In the genomic region with DNA sequence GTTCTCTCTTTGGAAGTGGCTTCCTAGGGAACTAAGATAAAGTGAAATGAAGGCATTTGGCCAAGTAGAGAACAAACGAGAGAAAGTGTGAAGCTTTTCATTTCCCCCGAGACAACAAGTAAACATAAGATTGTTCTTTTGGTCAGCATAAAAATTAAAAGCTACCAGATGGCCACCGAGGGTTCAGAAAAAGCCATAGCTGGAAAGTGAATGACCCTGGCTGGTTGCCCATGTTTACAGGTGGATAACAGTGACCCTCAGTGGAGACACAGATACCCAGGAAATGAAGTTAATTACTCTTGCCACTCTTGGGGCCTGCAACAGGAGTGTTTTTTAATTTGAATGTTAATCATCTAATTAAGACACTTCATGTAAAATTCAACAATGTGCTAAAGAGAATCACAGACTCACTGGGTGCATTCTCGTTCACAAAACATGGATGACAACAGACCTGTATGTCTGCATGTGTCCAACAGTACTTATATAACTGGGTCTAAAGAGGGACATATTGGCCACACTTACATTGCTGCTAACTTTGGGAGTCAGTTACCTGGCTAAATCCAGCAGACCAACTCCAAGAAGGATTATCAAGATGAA, we compare ENCODE assay signal across 26 mouse cellular contexts. TPM values are rescaled to one million over a fixed set of nuclear protein-coding genes. Genes with fewer than 3 reads are reported as not detected.
A peak's percentile ranks its signal among the peaks of the same experiment; 100 is the strongest.
DNase-seq lines count a peak whose midpoint lies in the region; ATAC-seq and TF ChIP-seq lines count a peak whose summit lies in the region.
"Had no signal": no experiment of that assay in that cellular context is flagged by ENCODE, and none has a peak within 500 bp of the region (broad histone marks: within the 10 kb centered on the region; RNA-seq: fewer than 3 reads in every experiment).

No protein-coding gene starts in this region.

- H3K9ac ChIP-seq in hindbrain, embryonic 14.5 days: no peak overlapping the region
- no peak overlapping the region for H3K9ac ChIP-seq in hindbrain, embryonic 11.5 days (ENCODE audit: low read depth, low read length)
- H3K9ac ChIP-seq in kidney, embryonic 16.5 days (replicated peaks; ENCODE audit: low read length): no peak overlapping the region
- H3K9ac ChIP-seq: liver, postnatal 0 days had no signal

- H3K36me3 ChIP-seq in hindbrain, embryonic 14.5 days (replicated peaks; ENCODE audit: control insufficient read depth, insufficient read depth): no peaks in the 10 kb centered on the region
- H3K36me3 ChIP-seq in hindbrain, embryonic 11.5 days (ENCODE audit: control insufficient read depth, insufficient read depth, low read length): no peaks in the 10 kb centered on the region
- no peaks in the 10 kb centered on the region for H3K36me3 ChIP-seq in kidney, embryonic 16.5 days (ENCODE audit: insufficient read depth, low read length)
- H3K36me3 ChIP-seq: heart, embryonic 10.5 days had no signal

- TF ChIP-seq CTCF in layer of hippocampus, adult 2 months (conservative IDR thresholded peaks at IDR 0.05): no peak

- no peaks in the 10 kb centered on the region for H3K4me1 ChIP-seq in hindbrain, embryonic 14.5 days (replicated peaks; ENCODE audit: control insufficient read depth, insufficient read depth, low read length)
- no peaks in the 10 kb centered on the region for H3K4me1 ChIP-seq in hindbrain, embryonic 11.5 days (replicated peaks; ENCODE audit: control insufficient read depth, insufficient read depth, low read length)
- H3K4me1 ChIP-seq in kidney, embryonic 16.5 days (ENCODE audit: insufficient read depth, low read length): no peaks in the 10 kb centered on the region
- H3K4me1 ChIP-seq: heart, embryonic 10.5 days had no signal

- 55% methylated on average over 4 of the region's 4 CpGs for WGBS in hindbrain, embryonic 14.5 days
- WGBS in hindbrain, embryonic 11.5 days: 75% methylated on average over 4 of the region's 4 CpGs
- 52% methylated on average over 4 of the region's 4 CpGs for WGBS in kidney, embryonic 16.5 days

- no peaks in the 10 kb centered on the region for H3K9me3 ChIP-seq in hindbrain, embryonic 14.5 days (ENCODE audit: control insufficient read depth, low read length)
- no peaks in the 10 kb centered on the region for H3K9me3 ChIP-seq in hindbrain, embryonic 11.5 days (ENCODE audit: control insufficient read depth, low read length)
- no peaks in the 10 kb centered on the region for H3K9me3 ChIP-seq in kidney, embryonic 16.5 days (ENCODE audit: low read length)
- H3K9me3 ChIP-seq: heart, embryonic 10.5 days had no signal

- H3K4me2 ChIP-seq in hindbrain, embryonic 14.5 days (replicated peaks): no peak overlapping the region
- H3K4me2 ChIP-seq in hindbrain, embryonic 11.5 days (replicated peaks; ENCODE audit: low read depth, low read length): no peak overlapping the region
- H3K4me2 ChIP-seq in kidney, embryonic 16.5 days (replicated peaks; ENCODE audit: low read depth, low read length): no peak overlapping the region

- peak; percentile 30 for DNase-seq in hindbrain, embryonic 14.5 days (ENCODE audit: low spot score)
- no peak for DNase-seq in hindbrain, embryonic 11.5 days (ENCODE audit: low spot score)
- peak; percentile 8 for DNase-seq in right cerebral cortex, postnatal 4 days
- DNase-seq in right cerebral cortex, adult 18-20 months: no peak
- peak; percentile 82 to 86 for DNase-seq in cerebellum, postnatal 10 days
- no peak for DNase-seq in layer of hippocampus, adult 2 months (ENCODE audit: low spot score in 2 of 2)
- DNase-seq: gastrocnemius, postnatal 36 days; heart, postnatal 14 days; kidney, adult 9 months; kidney, postnatal 4 days; liver; liver, postnatal 0 days; lung, postnatal 14 days had no signal

- no peak; the same call in 1 of the 2 replicates for ATAC-seq in hindbrain, embryonic 14.5 days (ENCODE audit: low FRiP score)
- no peak for ATAC-seq in hindbrain, embryonic 11.5 days (ENCODE audit: low FRiP score)
- no peak for ATAC-seq in kidney, embryonic 16.5 days (ENCODE audit: low FRiP score, low TSS enrichment)
- ATAC-seq: liver, postnatal 0 days had no signal

- H3K27ac ChIP-seq in hindbrain, embryonic 14.5 days: no peak overlapping the region
- no peak overlapping the region for H3K27ac ChIP-seq in hindbrain, embryonic 11.5 days (ENCODE audit: low read depth, low read length)
- no peak overlapping the region for H3K27ac ChIP-seq in kidney, embryonic 16.5 days (ENCODE audit: low read length)
- no peak overlapping the region for H3K27ac ChIP-seq in layer of hippocampus, adult 2 months
- H3K27ac ChIP-seq: heart, embryonic 10.5 days had no signal

- H3K27me3 ChIP-seq in hindbrain, embryonic 14.5 days (ENCODE audit: control insufficient read depth, insufficient read depth, low read length): no peaks in the 10 kb centered on the region
- H3K27me3 ChIP-seq in hindbrain, embryonic 11.5 days (ENCODE audit: control insufficient read depth, insufficient read depth, low read length): no peaks in the 10 kb centered on the region
- no peaks in the 10 kb centered on the region for H3K27me3 ChIP-seq in kidney, embryonic 16.5 days (ENCODE audit: insufficient read depth, low read length)

- no peak overlapping the region for H3K4me3 ChIP-seq in hindbrain, embryonic 14.5 days (replicated peaks; ENCODE audit: low read length)
- H3K4me3 ChIP-seq in hindbrain, embryonic 11.5 days (ENCODE audit: low read depth, low read length): no peak overlapping the region
- no peak overlapping the region for H3K4me3 ChIP-seq in kidney, embryonic 16.5 days (ENCODE audit: low read length)
- H3K4me3 ChIP-seq in layer of hippocampus, adult 2 months: no peak overlapping the region
- H3K4me3 ChIP-seq: erythroblast, embryonic 14.5 days; heart, embryonic 10.5 days had no signal

RNA-seq across cellular contexts. Expression of a gene that starts 9.9 kb away (rescaled TPM):
- polyA plus RNA-seq in hindbrain, embryonic 14.5 days (2014; fragmentation: Nextera tagmentation; extraction: Ambion mirVana): not detected in 2 replicates
- not detected in 2 replicates for polyA plus RNA-seq in hindbrain, embryonic 11.5 days (2014; fragmentation: Nextera tagmentation; extraction: Ambion mirVana)
- not detected in 2 replicates for polyA plus RNA-seq in kidney, embryonic 16.5 days (2015; fragmentation: Nextera tagmentation; extraction: Ambion mirVana)
- total RNA-seq in layer of hippocampus, adult 2 months (2021): not detected
- total RNA-seq: common myeloid progenitor, adult 5-6 weeks; ES-E14; gastrocnemius, postnatal 36 days; heart, postnatal 14 days; layer of hippocampus, postnatal 25 days; left cerebral cortex, postnatal 25 days; megakaryocyte-erythroid progenitor cell, adult 5-6 weeks; neutrophil, adult 5-6 weeks had no signal
- polyA plus RNA-seq: embryonic facial prominence, embryonic 11.5 days; erythroblast, embryonic 14.5 days; heart, embryonic 10.5 days; intestine, embryonic 14.5 days; liver, postnatal 0 days; testis, adult 2 months; urinary bladder, adult 2 months had no signal

RNA-seq across cellular contexts. Expression of a gene that starts 34.7 kb away (rescaled TPM):
- polyA plus RNA-seq in hindbrain, embryonic 14.5 days (2014; fragmentation: Nextera tagmentation; extraction: Ambion mirVana): not detected in 2 replicates
- not detected in 2 replicates for polyA plus RNA-seq in hindbrain, embryonic 11.5 days (2014; fragmentation: Nextera tagmentation; extraction: Ambion mirVana)
- polyA plus RNA-seq in kidney, embryonic 16.5 days (2015; fragmentation: Nextera tagmentation; extraction: Ambion mirVana): not detected in 2 replicates
- total RNA-seq in layer of hippocampus, adult 2 months (2021): not detected
- total RNA-seq: common myeloid progenitor, adult 5-6 weeks; ES-E14; gastrocnemius, postnatal 36 days; heart, postnatal 14 days; layer of hippocampus, postnatal 25 days; left cerebral cortex, postnatal 25 days; megakaryocyte-erythroid progenitor cell, adult 5-6 weeks; neutrophil, adult 5-6 weeks had no signal
- polyA plus RNA-seq: embryonic facial prominence, embryonic 11.5 days; erythroblast, embryonic 14.5 days; heart, embryonic 10.5 days; intestine, embryonic 14.5 days; liver, postnatal 0 days; urinary bladder, adult 2 months had no signal

Comparison
In these comparisons a context has a peak if more than half of its experiments do, and no peak if none do; other contexts are left out.
1. DNase-seq: peak in hindbrain, embryonic 14.5 days (single experiment), right cerebral cortex, postnatal 4 days (single experiment) and cerebellum, postnatal 10 days (2 of 2); none in hindbrain, embryonic 11.5 days (single experiment), right cerebral cortex, adult 18-20 months (single experiment) and layer of hippocampus, adult 2 months (0 of 2).